Comparison of ENCODE assay signal across 13 mouse cellular contexts in genomic region chr4:54387460-54387859, GRCm38 (mm10).
DNase-seq lines count a peak whose midpoint lies in the region; ATAC-seq and TF ChIP-seq lines count a peak whose summit lies in the region.
"Had no signal": no experiment of that assay in that cellular context is flagged by ENCODE, and none has a peak within 500 bp of the region (broad histone marks: within the 10 kb centered on the region; RNA-seq: fewer than 3 reads in every experiment).

No protein-coding gene starts in this region.

- peak; percentile 83 for ATAC-seq in lung, embryonic 14.5 days (ENCODE audit: insufficient read depth)
- peak; percentile 87; the same call in 1 of the 2 replicates for ATAC-seq in embryonic facial prominence, embryonic 14.5 days (ENCODE audit: low read depth)
- no peak for ATAC-seq in limb, embryonic 14.5 days (ENCODE audit: low FRiP score, low read depth)
- peak; percentile 34; the same call in 1 of the 2 replicates for ATAC-seq in neural tube, embryonic 14.5 days (ENCODE audit: low read depth)
- no peak for ATAC-seq in inflammation-experienced regulatory T-cells, adult 6 months
- ATAC-seq: CD4-positive, CD25-positive, alpha-beta regulatory T cell, adult 4 months had no signal

- no peaks in the 10 kb centered on the region for H3K27me3 ChIP-seq in lung, embryonic 14.5 days (ENCODE audit: insufficient read depth, low read length)
- no peaks in the 10 kb centered on the region for H3K27me3 ChIP-seq in embryonic facial prominence, embryonic 14.5 days (replicated peaks; ENCODE audit: control insufficient read depth, insufficient read depth, low read length)
- H3K27me3 ChIP-seq in limb, embryonic 14.5 days (ENCODE audit: control insufficient read depth, insufficient read depth, low read length), result no peaks in the 10 kb centered on the region
- H3K27me3 ChIP-seq in neural tube, embryonic 14.5 days (ENCODE audit: control insufficient read depth, insufficient read depth, low read length), result no peaks in the 10 kb centered on the region
- H3K27me3 ChIP-seq: heart, embryonic 13.5 days had no signal

- H3K4me1 ChIP-seq in lung, embryonic 14.5 days (ENCODE audit: insufficient read depth), result no peaks in the 10 kb centered on the region
- peaks cover 7% of the 10 kb centered on the region; the same call in 1 of the 2 replicates for H3K4me1 ChIP-seq in embryonic facial prominence, embryonic 14.5 days (ENCODE audit: control insufficient read depth, insufficient read depth, low read length)
- H3K4me1 ChIP-seq in limb, embryonic 14.5 days (ENCODE audit: control insufficient read depth, insufficient read depth, low read length), result peaks cover 7% of the 10 kb centered on the region; the same call in 1 of the 2 replicates
- H3K4me1 ChIP-seq in neural tube, embryonic 14.5 days (ENCODE audit: control insufficient read depth, insufficient read depth, low read length), result no peaks in the 10 kb centered on the region

- H3K9me3 ChIP-seq in lung, embryonic 14.5 days (ENCODE audit: low read depth, low read length), result no peaks in the 10 kb centered on the region
- no peaks in the 10 kb centered on the region for H3K9me3 ChIP-seq in embryonic facial prominence, embryonic 14.5 days (ENCODE audit: control insufficient read depth, low read length)
- no peaks in the 10 kb centered on the region for H3K9me3 ChIP-seq in limb, embryonic 14.5 days (ENCODE audit: control insufficient read depth, low read length)
- H3K9me3 ChIP-seq in neural tube, embryonic 14.5 days (ENCODE audit: control insufficient read depth, low read length), result no peaks in the 10 kb centered on the region
- H3K9me3 ChIP-seq: heart, embryonic 13.5 days had no signal

- WGBS in lung, embryonic 14.5 days, result 34% methylated on average over 6 of the region's 6 CpGs
- 41% methylated on average over 6 of the region's 6 CpGs for WGBS in embryonic facial prominence, embryonic 14.5 days
- WGBS in limb, embryonic 14.5 days, result 39% methylated on average over 6 of the region's 6 CpGs
- 42% methylated on average over 6 of the region's 6 CpGs for WGBS in neural tube, embryonic 14.5 days

- 0 out of 2 replicates have a peak overlapping the region, but pooled peaks have one; percentile 4 for H3K27ac ChIP-seq in lung, embryonic 14.5 days (ENCODE audit: low read depth)
- H3K27ac ChIP-seq in embryonic facial prominence, embryonic 14.5 days (replicated peaks; ENCODE audit: low read depth, low read length), result no peak overlapping the region
- H3K27ac ChIP-seq in limb, embryonic 14.5 days (replicated peaks; ENCODE audit: low read depth, low read length), result no peak overlapping the region
- no peak overlapping the region for H3K27ac ChIP-seq in neural tube, embryonic 14.5 days (ENCODE audit: low read depth, low read length)
- H3K27ac ChIP-seq: heart, embryonic 13.5 days had no signal

- H3K4me3 ChIP-seq in lung, embryonic 14.5 days (ENCODE audit: low read depth, low read length), result no peak overlapping the region
- H3K4me3 ChIP-seq in embryonic facial prominence, embryonic 14.5 days (ENCODE audit: low read depth, low read length), result no peak overlapping the region
- no peak overlapping the region for H3K4me3 ChIP-seq in limb, embryonic 14.5 days (replicated peaks; ENCODE audit: low read length)
- H3K4me3 ChIP-seq in neural tube, embryonic 14.5 days (ENCODE audit: low read depth, low read length), result no peak overlapping the region
- H3K4me3 ChIP-seq: heart, embryonic 13.5 days; myocyte had no signal

- TF ChIP-seq POLR2A in limb, embryonic 14.5 days (IDR thresholded peaks at IDR 0.05; ENCODE audit: borderline replicate concordance, extremely low read depth, insufficient read depth, insufficient read length), result no peak

- peak; percentile 76 for DNase-seq in lung, embryonic 14.5 days
- no peak for DNase-seq in lung, postnatal 14 days
- peak; percentile 83 for DNase-seq in embryonic facial prominence, embryonic 14.5 days (ENCODE audit: low spot score)
- peak; percentile 43 for DNase-seq in limb, embryonic 14.5 days (ENCODE audit: low spot score)
- DNase-seq in right cerebral cortex, postnatal 10 days (ENCODE audit: low spot score in 2 of 2), result no peak
- no peak for DNase-seq in left cerebral cortex, adult 9 months (ENCODE audit: low spot score in 2 of 2)
- DNase-seq: adrenal gland, adult 2 months; kidney, adult 11 months had no signal

- no peak overlapping the region for H3K9ac ChIP-seq in lung, embryonic 14.5 days
- H3K9ac ChIP-seq in embryonic facial prominence, embryonic 14.5 days (ENCODE audit: low read depth, low read length), result no peak overlapping the region
- H3K9ac ChIP-seq in limb, embryonic 14.5 days (ENCODE audit: low read depth, low read length, severe bottlenecking), result no peak overlapping the region
- H3K9ac ChIP-seq in neural tube, embryonic 14.5 days (replicated peaks; ENCODE audit: low read depth, low read length), result no peak overlapping the region
- H3K9ac ChIP-seq: heart, embryonic 13.5 days had no signal

- TF ChIP-seq CTCF in lung, embryonic 14.5 days (IDR thresholded peaks at IDR 0.05; ENCODE audit: low read depth), result no peak

- H3K4me2 ChIP-seq in lung, embryonic 14.5 days, result no peak overlapping the region
- H3K4me2 ChIP-seq in embryonic facial prominence, embryonic 14.5 days (ENCODE audit: low read depth, low read length), result no peak overlapping the region
- H3K4me2 ChIP-seq in limb, embryonic 14.5 days (replicated peaks; ENCODE audit: low read depth, low read length, severe bottlenecking), result no peak overlapping the region
- H3K4me2 ChIP-seq in neural tube, embryonic 14.5 days (ENCODE audit: low read depth, low read length), result no peak overlapping the region
- H3K4me2 ChIP-seq: heart, embryonic 13.5 days had no signal

- no peaks in the 10 kb centered on the region for H3K36me3 ChIP-seq in lung, embryonic 14.5 days (ENCODE audit: insufficient read depth)
- H3K36me3 ChIP-seq in embryonic facial prominence, embryonic 14.5 days (ENCODE audit: control insufficient read depth, insufficient read depth, low read length), result no peaks in the 10 kb centered on the region
- H3K36me3 ChIP-seq in limb, embryonic 14.5 days (ENCODE audit: control insufficient read depth, insufficient read depth, low read length), result no peaks in the 10 kb centered on the region
- no peaks in the 10 kb centered on the region for H3K36me3 ChIP-seq in neural tube, embryonic 14.5 days (ENCODE audit: control insufficient read depth, insufficient read depth, low read length)
- H3K36me3 ChIP-seq: heart, embryonic 13.5 days had no signal

Comparison
In these comparisons a context has a peak if more than half of its experiments do, and no peak if none do; other contexts are left out.
1. DNase-seq: peak in lung, embryonic 14.5 days (single experiment), embryonic facial prominence, embryonic 14.5 days (single experiment) and limb, embryonic 14.5 days (single experiment); none in lung, postnatal 14 days (single experiment), right cerebral cortex, postnatal 10 days (0 of 2) and left cerebral cortex, adult 9 months (0 of 2).
2. ATAC-seq: peak in lung, embryonic 14.5 days (single experiment), embryonic facial prominence, embryonic 14.5 days (single experiment) and neural tube, embryonic 14.5 days (single experiment); none in limb, embryonic 14.5 days (single experiment) and inflammation-experienced regulatory T-cells, adult 6 months (single experiment).